Mouse (Mus musculus): ENCODE results near the gene Lpcat1. TPM values are rescaled to one million over a fixed set of nuclear protein-coding genes. Genes with fewer than 3 reads are reported as not detected.

Lpcat1 gene
- polyA plus RNA-seq (2014; fragmentation: Nextera tagmentation; extraction: Ambion mirVana) = 39.4 and 43.6 TPM in 2 replicates

- peak within 1 kb of the TSS; percentile 94 for H3K4me3 ChIP-seq (ENCODE audit: low read depth, low read length)
- ATAC-seq (ENCODE audit: low read depth) (peak; percentile 97), DNase-seq (ENCODE audit: low spot score) (peak; percentile 95)
- H3K9ac ChIP-seq (ENCODE audit: low read depth, low read length) = peak within 1 kb of the TSS; percentile 93
- H3K27me3 ChIP-seq (replicated peaks; ENCODE audit: control insufficient read depth, insufficient read depth, low read length) = no peaks in the 10 kb centered on the region
- H3K4me2 ChIP-seq (ENCODE audit: low read depth, low read length) = peak within 1 kb of the TSS; percentile 91
- H3K9me3 ChIP-seq (ENCODE audit: control insufficient read depth, low read length) = no peaks in the 10 kb centered on the region
- 1% methylated on average over 29 of the region's 35 CpGs for WGBS
- H3K27ac ChIP-seq (replicated peaks; ENCODE audit: low read depth, low read length) = peak within 1 kb of the TSS; percentile 98
- H3K4me1 ChIP-seq (ENCODE audit: control insufficient read depth, insufficient read depth, low read length) = peaks cover 13% of the 10 kb centered on the region
- no peaks in the 10 kb centered on the region for H3K36me3 ChIP-seq (ENCODE audit: control insufficient read depth, insufficient read depth, low read length)
Observed at GRCm38 (mm10) chr13:73467034-73467420, at the start of gene Lpcat1. Gene Lpcat1 (plus strand): TSS chr13:73467197.

GRCm38 (mm10) chr13:73417478-73418220 lies 49.3 kb upstream of the Lpcat1 start:
- ATAC-seq (ENCODE audit: low read depth) (no peak), DNase-seq (ENCODE audit: low spot score) (peak; percentile 34)
- H3K27me3 ChIP-seq (replicated peaks; ENCODE audit: control insufficient read depth, insufficient read depth, low read length) = no peaks in the 10 kb centered on the region
- no peaks in the 10 kb centered on the region for H3K36me3 ChIP-seq (ENCODE audit: control insufficient read depth, insufficient read depth, low read length)
- H3K9ac ChIP-seq (ENCODE audit: low read depth, low read length) = no peak overlapping the region
- H3K4me2 ChIP-seq (ENCODE audit: low read depth, low read length) = no peak overlapping the region
- H3K9me3 ChIP-seq (ENCODE audit: control insufficient read depth, low read length) = no peaks in the 10 kb centered on the region
- 0 out of 2 replicates have a peak, but pooled peaks cover 2% of the 10 kb centered on the region for H3K4me1 ChIP-seq (ENCODE audit: control insufficient read depth, insufficient read depth, low read length)
- H3K4me3 ChIP-seq (ENCODE audit: low read depth, low read length) = no peak overlapping the region
- 35% methylated on average over 15 of the region's 15 CpGs for WGBS
- no peak overlapping the region for H3K27ac ChIP-seq (replicated peaks; ENCODE audit: low read depth, low read length)

- WGBS = 46% methylated on average over 12 of the region's 12 CpGs
- H3K36me3 ChIP-seq (ENCODE audit: control insufficient read depth, insufficient read depth, low read length) = no peaks in the 10 kb centered on the region
- H3K9ac ChIP-seq (ENCODE audit: low read depth, low read length) = no peak overlapping the region
- 0 out of 2 replicates have a peak, but pooled peaks cover 2% of the 10 kb centered on the region for H3K4me1 ChIP-seq (ENCODE audit: control insufficient read depth, insufficient read depth, low read length)
- no peak overlapping the region for H3K4me2 ChIP-seq (ENCODE audit: low read depth, low read length)
- DNase-seq (ENCODE audit: low spot score) (no peak), ATAC-seq (ENCODE audit: low read depth) (no peak)
- H3K9me3 ChIP-seq (ENCODE audit: control insufficient read depth, low read length) = no peaks in the 10 kb centered on the region
- no peaks in the 10 kb centered on the region for H3K27me3 ChIP-seq (replicated peaks; ENCODE audit: control insufficient read depth, insufficient read depth, low read length)
- no peak overlapping the region for H3K27ac ChIP-seq (replicated peaks; ENCODE audit: low read depth, low read length)
- H3K4me3 ChIP-seq (ENCODE audit: low read depth, low read length) = no peak overlapping the region
Observed at GRCm38 (mm10) chr13:73418297-73418696, 48.7 kb upstream of the Lpcat1 start.

GRCm38 (mm10) chr13:73419244-73419643 lies 47.8 kb upstream of the Lpcat1 start:
- DNase-seq (ENCODE audit: low spot score) (no peak), ATAC-seq (ENCODE audit: low read depth) (no peak)
- Histone ChIP-seq H3K27ac (replicated peaks; ENCODE audit: low read depth, low read length) (no peak overlapping the region), H3K9me3 (ENCODE audit: control insufficient read depth, low read length) (no peaks in the 10 kb centered on the region), H3K4me1 (ENCODE audit: control insufficient read depth, insufficient read depth, low read length) (0 out of 2 replicates have a peak, but pooled peaks cover 2% of the 10 kb centered on the region), H3K27me3 (replicated peaks; ENCODE audit: control insufficient read depth, insufficient read depth, low read length) (no peaks in the 10 kb centered on the region), H3K36me3 (ENCODE audit: control insufficient read depth, insufficient read depth, low read length) (no peaks in the 10 kb centered on the region), H3K4me2 (ENCODE audit: low read depth, low read length) (no peak overlapping the region), H3K4me3 (ENCODE audit: low read depth, low read length) (no peak overlapping the region), H3K9ac (ENCODE audit: low read depth, low read length) (no peak overlapping the region)
- WGBS = 71% methylated on average over 5 of the region's 5 CpGs

GRCm38 (mm10) chr13:73423043-73423442 lies 44.0 kb upstream of the Lpcat1 start:
- H3K36me3 ChIP-seq (ENCODE audit: control insufficient read depth, insufficient read depth, low read length) = no peaks in the 10 kb centered on the region
- DNase-seq (ENCODE audit: low spot score) (no peak), ATAC-seq (ENCODE audit: low read depth) (no peak)
- H3K4me2 ChIP-seq (ENCODE audit: low read depth, low read length) = no peak overlapping the region
- no peak overlapping the region for H3K9ac ChIP-seq (ENCODE audit: low read depth, low read length)
- no peaks in the 10 kb centered on the region for H3K27me3 ChIP-seq (replicated peaks; ENCODE audit: control insufficient read depth, insufficient read depth, low read length)
- H3K4me1 ChIP-seq (ENCODE audit: control insufficient read depth, insufficient read depth, low read length) = no peaks in the 10 kb centered on the region
- WGBS = 65% methylated on average over 4 of the region's 4 CpGs
- H3K9me3 ChIP-seq (ENCODE audit: control insufficient read depth, low read length) = no peaks in the 10 kb centered on the region
- no peak overlapping the region for H3K27ac ChIP-seq (replicated peaks; ENCODE audit: low read depth, low read length)
- H3K4me3 ChIP-seq (ENCODE audit: low read depth, low read length) = no peak overlapping the region

- H3K9ac ChIP-seq (ENCODE audit: low read depth, low read length) = no peak overlapping the region
- no peaks in the 10 kb centered on the region for H3K9me3 ChIP-seq (ENCODE audit: control insufficient read depth, low read length)
- ATAC-seq (ENCODE audit: low read depth) (no peak), DNase-seq (ENCODE audit: low spot score) (no peak)
- 70% methylated on average over 6 of the region's 6 CpGs for whole genome bisulfite sequencing
- no peaks in the 10 kb centered on the region for H3K36me3 ChIP-seq (ENCODE audit: control insufficient read depth, insufficient read depth, low read length)
- no peak overlapping the region for H3K4me3 ChIP-seq (ENCODE audit: low read depth, low read length)
- H3K4me2 ChIP-seq (ENCODE audit: low read depth, low read length) = no peak overlapping the region
- H3K4me1 ChIP-seq (ENCODE audit: control insufficient read depth, insufficient read depth, low read length) = no peaks in the 10 kb centered on the region
- H3K27me3 ChIP-seq (replicated peaks; ENCODE audit: control insufficient read depth, insufficient read depth, low read length) = no peaks in the 10 kb centered on the region
- no peak overlapping the region for H3K27ac ChIP-seq (replicated peaks; ENCODE audit: low read depth, low read length)
Observed at GRCm38 (mm10) chr13:73425035-73425434, 42.0 kb upstream of the Lpcat1 start.

GRCm38 (mm10) chr13:73425839-73426490 lies 41.0 kb upstream of the Lpcat1 start:
- no peak overlapping the region for H3K9ac ChIP-seq (ENCODE audit: low read depth, low read length)
- H3K27ac ChIP-seq (replicated peaks; ENCODE audit: low read depth, low read length) = no peak overlapping the region
- peak; percentile 69 for DNase-seq (ENCODE audit: low spot score)
- WGBS = 6% methylated on average over 11 of the region's 11 CpGs
- 0 out of 2 replicates have a peak overlapping the region, but pooled peaks have one; percentile 15 for H3K4me2 ChIP-seq (ENCODE audit: low read depth, low read length)
- H3K36me3 ChIP-seq (ENCODE audit: control insufficient read depth, insufficient read depth, low read length) = no peaks in the 10 kb centered on the region
- no peaks in the 10 kb centered on the region for H3K4me1 ChIP-seq (ENCODE audit: control insufficient read depth, insufficient read depth, low read length)
- ATAC-seq (ENCODE audit: low read depth) = peak; percentile 53
- no peak overlapping the region for H3K4me3 ChIP-seq (ENCODE audit: low read depth, low read length)
- no peaks in the 10 kb centered on the region for H3K9me3 ChIP-seq (ENCODE audit: control insufficient read depth, low read length)
- no peaks in the 10 kb centered on the region for H3K27me3 ChIP-seq (replicated peaks; ENCODE audit: control insufficient read depth, insufficient read depth, low read length)

GRCm38 (mm10) chr13:73426587-73426986 lies 40.4 kb upstream of the Lpcat1 start:
- Histone ChIP-seq H3K4me1 (ENCODE audit: control insufficient read depth, insufficient read depth, low read length) (no peaks in the 10 kb centered on the region), H3K4me2 (ENCODE audit: low read depth, low read length) (no peak overlapping the region), H3K27me3 (replicated peaks; ENCODE audit: control insufficient read depth, insufficient read depth, low read length) (no peaks in the 10 kb centered on the region), H3K9ac (ENCODE audit: low read depth, low read length) (no peak overlapping the region), H3K4me3 (ENCODE audit: low read depth, low read length) (no peak overlapping the region), H3K36me3 (ENCODE audit: control insufficient read depth, insufficient read depth, low read length) (no peaks in the 10 kb centered on the region), H3K27ac (replicated peaks; ENCODE audit: low read depth, low read length) (no peak overlapping the region), H3K9me3 (ENCODE audit: control insufficient read depth, low read length) (no peaks in the 10 kb centered on the region)
- DNase-seq (ENCODE audit: low spot score) = no peak
- no peak for ATAC-seq (ENCODE audit: low read depth)
- 74% methylated on average over 4 of the region's 4 CpGs for WGBS
